8 mouse cellular contexts compared by ENCODE assay signal in the genomic region with DNA sequence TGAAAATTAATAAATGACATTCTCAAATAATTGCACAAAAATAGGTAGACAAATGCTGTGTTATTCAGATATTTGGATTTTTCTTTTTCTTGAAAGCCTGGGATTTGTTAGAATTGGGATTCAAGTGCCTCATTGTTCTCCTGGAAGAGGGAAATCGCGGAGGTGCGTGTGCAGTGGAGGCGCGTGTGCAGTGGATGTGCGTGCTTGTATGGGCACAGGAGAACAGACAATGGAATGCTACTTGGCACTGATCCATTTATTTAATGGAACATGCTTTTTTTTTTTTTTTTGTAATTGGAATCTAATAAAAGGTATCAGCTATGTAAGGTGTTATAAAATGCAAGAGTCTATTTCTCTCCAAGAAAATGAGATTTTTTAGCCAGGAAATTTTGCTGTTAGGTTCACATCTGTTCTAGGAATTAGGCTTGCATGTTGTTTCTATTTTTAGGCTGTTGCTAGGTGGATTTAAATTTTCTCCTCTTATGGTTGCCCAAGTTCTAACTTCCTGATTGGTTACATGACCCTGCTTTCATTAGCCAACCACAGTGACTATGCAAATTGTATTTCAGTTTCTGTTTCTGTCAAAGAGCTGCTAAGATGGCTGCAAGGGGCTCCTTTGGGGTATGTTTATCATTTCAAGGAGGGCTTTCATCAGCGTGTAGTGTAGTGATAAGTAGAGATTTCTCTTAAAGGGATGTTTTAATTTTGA. TPM values are rescaled to one million over a fixed set of nuclear protein-coding genes. Genes with fewer than 3 reads are reported as not detected.
DNase-seq lines count a peak whose midpoint lies in the region; ATAC-seq lines count a peak whose summit lies in the region.

No protein-coding gene starts in this region.

- peaks cover 25% of the 10 kb centered on the region for H3K4me1 ChIP-seq in kidney, embryonic 15.5 days
- peaks cover 61% of the 10 kb centered on the region for H3K4me1 ChIP-seq in liver, embryonic 13.5 days (replicated peaks)

- DNase-seq in kidney, postnatal 14 days, result no peak
- peak; percentile 86 for DNase-seq in R1 (ENCODE audit: low read depth, low spot score)
- peak; percentile 50 for DNase-seq in forelimb bud, embryonic 11.5 days (ENCODE audit: low read depth, low spot score)
- peak; percentile 38 for DNase-seq in liver, embryonic 13.5 days
- DNase-seq in retina, postnatal 7 days (ENCODE audit: low read depth, low spot score), result peak; percentile 43
- no peak for DNase-seq in adrenal gland, adult 8-10 months
- DNase-seq in frontal cortex, postnatal 36 days (ENCODE audit: low spot score in 2 of 2), result no peak

- H3K9me3 ChIP-seq in kidney, embryonic 15.5 days (replicated peaks), result no peaks in the 10 kb centered on the region
- H3K9me3 ChIP-seq in liver, embryonic 13.5 days (replicated peaks), result no peaks in the 10 kb centered on the region

- no peak overlapping the region for H3K4me3 ChIP-seq in kidney, embryonic 15.5 days (replicated peaks)
- peak overlapping the region; percentile 2; the same call in 1 of the 2 replicates for H3K4me3 ChIP-seq in liver, embryonic 13.5 days (replicated peaks)

- H3K36me3 ChIP-seq in kidney, embryonic 15.5 days, result 0 out of 2 replicates have a peak, but pooled peaks cover 2% of the 10 kb centered on the region
- H3K36me3 ChIP-seq in liver, embryonic 13.5 days, result no peaks in the 10 kb centered on the region

- 74% methylated on average over 7 of the region's 7 CpGs for WGBS in kidney, embryonic 15.5 days
- WGBS in liver, embryonic 13.5 days (ENCODE audit: insufficient replicate concordance), result 72% methylated on average over 7 of the region's 7 CpGs

- H3K27ac ChIP-seq in kidney, embryonic 15.5 days, result peak overlapping the region; percentile 70
- peak overlapping the region; percentile 53 for H3K27ac ChIP-seq in liver, embryonic 13.5 days

- no peak for ATAC-seq in kidney, embryonic 15.5 days (replicated peaks; ENCODE audit: low FRiP score)
- ATAC-seq in liver, embryonic 13.5 days (ENCODE audit: low read depth), result peak; percentile 72

- H3K9ac ChIP-seq in kidney, embryonic 15.5 days, result no peak overlapping the region
- no peak overlapping the region for H3K9ac ChIP-seq in liver, embryonic 13.5 days

- no peaks in the 10 kb centered on the region for H3K27me3 ChIP-seq in kidney, embryonic 15.5 days
- H3K27me3 ChIP-seq in liver, embryonic 13.5 days, result no peaks in the 10 kb centered on the region

- no peak overlapping the region for H3K4me2 ChIP-seq in kidney, embryonic 15.5 days
- H3K4me2 ChIP-seq in liver, embryonic 13.5 days, result peak overlapping the region; percentile 41

RNA-seq across cellular contexts. Expression of gene Atf7ip, which starts 44.8 kb away (rescaled TPM):
- 43.1 and 44.2 TPM in 2 replicates for polyA plus RNA-seq in kidney, embryonic 15.5 days (2015; fragmentation: Nextera tagmentation; extraction: Ambion mirVana)
- 12.5 and 16.6 TPM in 2 replicates for polyA plus RNA-seq in liver, embryonic 13.5 days (2015; fragmentation: Nextera tagmentation; extraction: Ambion mirVana)
- total RNA-seq in adrenal gland, adult 8-10 months (2022), result 100 to 1,000 TPM in 2 of 4 experiments, 10 to 100 TPM in 2; 79.2 to 127 (median 99.1) TPM

Comparison
In these comparisons a context has a peak if more than half of its experiments do, and no peak if none do; other contexts are left out.
1. DNase-seq: peak in R1 (single experiment), forelimb bud, embryonic 11.5 days (single experiment), liver, embryonic 13.5 days (single experiment) and retina, postnatal 7 days (single experiment); none in kidney, postnatal 14 days (single experiment), adrenal gland, adult 8-10 months (single experiment) and frontal cortex, postnatal 36 days (0 of 2).